Mouse (Mus musculus): Measurements from ENCODE around the gene Slc25a22. TPM values are rescaled to one million over a fixed set of nuclear protein-coding genes. Genes with fewer than 3 reads are reported as not detected.
"Not testable (repeated sequence)": the region's sequence is repeated elsewhere in the genome, so short reads cannot be mapped to it uniquely, and the experiment has no call there.

Gene Slc25a22
- total RNA-seq, 2 experiments from 2014 or later, result 18.6 to 26.1 TPM

DNA sequence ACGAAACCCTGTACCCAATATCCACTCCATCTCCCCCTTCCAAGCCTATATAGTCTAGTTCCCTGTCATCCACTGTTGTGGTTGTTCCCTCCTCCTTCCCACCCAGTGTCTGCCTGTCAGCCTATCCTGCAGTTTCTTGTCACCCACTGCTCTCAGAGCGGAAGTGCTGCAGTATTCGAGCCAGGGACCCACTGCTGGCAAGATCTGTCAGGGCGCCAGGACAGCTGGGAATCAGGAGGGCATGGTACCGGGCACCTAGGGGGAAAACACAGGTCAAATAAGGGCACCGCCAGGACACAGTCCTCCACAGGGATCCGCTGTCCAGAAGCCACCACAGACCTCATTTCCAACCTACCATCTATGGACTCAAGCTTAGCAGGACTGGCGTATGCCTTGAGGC is 27.1 kb downstream of the Slc25a22 start:
- DNase-seq, result no peak
- Histone ChIP-seq H3K4me3 (no peak overlapping the region), H3K27ac (no peak overlapping the region)
- no peak for TF ChIP-seq CTCF (IDR thresholded peaks at IDR 0.05)
- intact Hi-C loops (cut with DNase I), result loop anchor here (5.0 kb wide), 1 partner anchor 47 kb away; the partner anchor contains the start of gene Pnpla2

DNA sequence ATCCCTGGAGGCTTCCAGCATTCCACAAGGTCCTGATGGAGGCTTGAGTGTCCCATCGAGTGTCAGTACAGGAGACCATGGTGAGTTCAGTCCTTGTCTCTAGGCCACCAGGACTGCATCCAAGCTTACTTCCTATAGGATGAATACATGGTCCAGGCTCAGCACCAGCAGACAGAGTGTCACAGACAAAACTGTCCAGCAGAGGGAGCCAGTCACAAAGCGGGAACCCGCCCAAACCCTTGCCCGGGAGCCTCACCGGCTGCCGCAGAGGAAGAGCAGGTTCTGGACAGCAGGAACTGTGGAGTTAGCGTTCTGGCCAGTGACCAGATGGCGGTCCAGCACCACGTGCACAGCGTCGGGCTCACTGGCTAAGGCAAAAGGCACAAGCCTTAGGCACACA is 28.9 kb downstream of the Slc25a22 start:
- intact Hi-C loops (cut with DNase I), result loop anchor here (1.0 to 2.0 kb wide), 2 partner anchors 28 to 116 kb away; partner anchors contain the start of gene Slc25a22
- H3K27ac ChIP-seq, result peak overlapping the region; percentile 46; the same call in 1 of the 2 replicates
- DNase-seq, result peak; percentile 90
- H3K4me3 ChIP-seq, result no peak overlapping the region
- TF ChIP-seq CTCF (IDR thresholded peaks at IDR 0.05), result no peak; the same call in 1 of the 2 replicates

DNA sequence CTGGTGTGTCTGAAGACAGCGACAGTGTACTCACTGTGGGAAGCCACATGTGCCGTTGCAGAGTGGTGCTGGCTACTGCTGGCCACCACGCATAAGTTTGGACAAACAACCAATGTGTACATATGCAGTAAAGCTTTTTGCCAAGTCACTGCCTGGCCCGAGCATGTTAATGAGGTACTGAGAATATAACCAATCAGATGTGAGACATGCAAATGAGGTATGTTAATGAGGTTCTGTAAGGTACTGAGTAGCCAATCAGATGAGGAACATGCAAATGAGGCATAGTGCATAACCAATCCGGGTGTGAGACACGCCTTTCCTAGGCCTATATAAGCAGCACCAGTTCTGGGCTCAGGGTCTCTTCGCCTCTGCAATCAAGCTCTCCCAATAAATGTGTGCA is 30.0 kb downstream of the Slc25a22 start:
- H3K27ac ChIP-seq, DNase-seq, H3K4me3 ChIP-seq: not testable (repeated sequence)
- intact Hi-C loops (cut with DNase I), result loop anchor here (2.0 kb wide), 1 partner anchor 117 kb away; no protein-coding TSS in a partner anchor

DNA sequence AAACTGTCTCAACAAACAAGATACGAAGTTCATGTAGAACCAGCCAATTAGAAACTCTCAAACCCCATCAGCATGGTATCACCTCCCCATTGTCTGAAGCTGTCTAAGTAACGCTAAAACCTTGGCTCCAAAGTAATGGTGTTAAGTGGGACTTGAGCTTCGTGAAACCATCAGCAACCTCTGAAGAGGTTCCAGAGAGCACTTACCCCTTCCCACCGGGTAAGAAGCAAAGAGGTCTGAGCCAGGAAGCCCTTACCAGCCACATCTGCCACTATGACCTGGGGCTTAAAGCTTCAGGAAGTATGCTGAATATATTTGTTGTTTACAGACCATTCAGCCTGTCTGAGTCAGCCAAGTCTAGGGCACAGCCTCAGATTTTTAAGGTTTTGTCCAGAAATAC is 32.2 kb downstream of the Slc25a22 start:
- intact Hi-C loops (cut with DNase I), result no loop called here

DNA sequence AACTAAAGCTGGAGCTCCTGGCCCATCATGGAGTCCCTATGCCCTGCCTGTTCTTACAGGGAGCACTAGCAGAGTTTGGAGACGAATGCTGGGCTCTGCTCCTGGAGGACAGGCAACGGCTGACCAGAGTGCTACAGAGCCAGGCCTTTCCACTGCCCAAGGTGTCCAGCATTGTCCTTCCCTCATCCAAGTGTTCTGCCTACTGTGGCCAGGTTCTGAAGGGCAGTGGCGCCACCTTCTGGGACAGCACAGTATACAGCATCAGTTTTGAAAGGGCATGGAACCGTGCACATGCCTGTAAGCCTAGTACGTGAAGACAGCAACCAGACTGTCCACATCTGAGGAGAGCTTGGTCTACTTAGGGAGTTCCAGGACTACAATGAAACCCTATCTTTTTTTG is 34.4 kb downstream of the Slc25a22 start:
- intact Hi-C loops (cut with DNase I), result no loop called here
- peak; percentile 74 for TF ChIP-seq CTCF (IDR thresholded peaks at IDR 0.05)
- peak; percentile 65 for DNase-seq
- Histone ChIP-seq H3K4me3 (no peak overlapping the region), H3K27ac (no peak overlapping the region)

More for the DNA sequence above, 32.2 kb downstream of the Slc25a22 start:
- Histone ChIP-seq H3K4me3 (no peak overlapping the region), H3K27ac (no peak overlapping the region)
- DNase-seq, result no peak
- no peak for TF ChIP-seq CTCF (IDR thresholded peaks at IDR 0.05)

DNA sequence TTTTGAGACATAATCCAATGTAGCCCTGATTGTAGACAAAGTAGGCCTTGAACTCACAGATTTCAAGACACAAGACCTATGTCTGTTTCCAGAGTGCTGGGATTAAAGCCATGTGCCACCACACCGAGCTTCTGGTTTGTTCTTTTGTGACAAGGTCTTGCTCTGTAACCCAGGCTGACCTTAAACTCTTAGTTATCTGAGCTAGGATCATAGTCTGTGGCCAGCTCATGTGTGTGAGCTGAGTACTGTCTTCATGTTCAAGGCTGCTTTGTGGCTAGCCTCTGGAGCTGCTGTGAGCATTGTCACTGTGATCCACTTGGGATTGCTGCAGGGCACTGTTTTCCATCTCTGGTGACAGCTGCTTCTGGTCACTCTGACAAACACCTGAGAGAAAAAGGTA is 42.3 kb downstream of the Slc25a22 start:
- no peak overlapping the region for H3K27ac ChIP-seq
- no peak for TF ChIP-seq CTCF (IDR thresholded peaks at IDR 0.05)
- no peak for DNase-seq
- intact Hi-C loops (cut with DNase I), result loop anchor here (5.0 kb wide), 1 partner anchor 142 kb away; the partner anchor contains the start of gene Chid1
- no peak overlapping the region for H3K4me3 ChIP-seq

DNA sequence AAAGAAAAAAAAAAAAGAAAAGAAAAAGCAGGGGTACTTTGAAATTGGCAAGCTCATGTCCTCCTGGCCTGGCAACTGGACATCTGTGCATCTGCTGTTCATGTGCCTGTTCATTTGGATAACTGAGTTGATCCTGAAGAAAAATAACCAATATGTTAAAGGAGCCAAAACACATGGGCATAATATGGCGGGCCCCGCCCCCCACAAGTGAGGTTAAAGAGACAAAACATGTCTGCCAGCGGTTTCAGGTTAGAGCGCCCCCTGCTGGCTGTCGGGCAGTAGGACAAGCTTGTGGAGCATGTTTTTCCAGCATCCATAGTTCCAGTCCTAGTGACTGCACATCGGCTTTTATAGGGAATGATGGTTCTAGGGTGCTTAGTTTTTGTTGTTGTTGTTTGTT is 42.9 kb downstream of the Slc25a22 start:
- Histone ChIP-seq H3K27ac (no peak overlapping the region), H3K4me3 (no peak overlapping the region)
- intact Hi-C loops (cut with DNase I), result loop anchor here (5.0 kb wide), 1 partner anchor 143 kb away; the partner anchor contains the start of gene Chid1
- DNase-seq, result peak; percentile 67
- peak; percentile 86 for TF ChIP-seq CTCF (IDR thresholded peaks at IDR 0.05)

DNA sequence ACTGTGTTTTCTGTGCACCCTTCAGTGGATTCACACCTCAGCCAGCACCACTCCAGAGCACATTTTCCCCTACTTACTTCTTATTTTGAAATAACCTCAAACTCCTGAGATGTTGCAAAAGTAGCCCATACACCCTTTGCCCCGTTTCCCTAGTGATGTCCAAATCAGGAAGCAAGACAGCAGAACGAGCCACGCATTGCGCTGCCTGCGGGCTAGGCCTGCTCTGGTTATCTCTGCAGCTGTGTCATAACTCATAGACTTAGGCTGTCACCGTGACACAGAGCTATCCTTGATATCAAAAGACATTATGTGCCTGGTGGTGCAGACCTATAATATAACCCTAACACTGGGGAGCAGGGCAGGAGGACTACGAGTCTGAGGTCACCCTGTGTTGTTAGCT is 43.5 kb downstream of the Slc25a22 start:
- TF ChIP-seq CTCF (IDR thresholded peaks at IDR 0.05), result no peak
- Histone ChIP-seq H3K27ac (no peak overlapping the region), H3K4me3 (no peak overlapping the region)
- intact Hi-C loops (cut with DNase I), result no loop called here
- DNase-seq, result no peak

DNA sequence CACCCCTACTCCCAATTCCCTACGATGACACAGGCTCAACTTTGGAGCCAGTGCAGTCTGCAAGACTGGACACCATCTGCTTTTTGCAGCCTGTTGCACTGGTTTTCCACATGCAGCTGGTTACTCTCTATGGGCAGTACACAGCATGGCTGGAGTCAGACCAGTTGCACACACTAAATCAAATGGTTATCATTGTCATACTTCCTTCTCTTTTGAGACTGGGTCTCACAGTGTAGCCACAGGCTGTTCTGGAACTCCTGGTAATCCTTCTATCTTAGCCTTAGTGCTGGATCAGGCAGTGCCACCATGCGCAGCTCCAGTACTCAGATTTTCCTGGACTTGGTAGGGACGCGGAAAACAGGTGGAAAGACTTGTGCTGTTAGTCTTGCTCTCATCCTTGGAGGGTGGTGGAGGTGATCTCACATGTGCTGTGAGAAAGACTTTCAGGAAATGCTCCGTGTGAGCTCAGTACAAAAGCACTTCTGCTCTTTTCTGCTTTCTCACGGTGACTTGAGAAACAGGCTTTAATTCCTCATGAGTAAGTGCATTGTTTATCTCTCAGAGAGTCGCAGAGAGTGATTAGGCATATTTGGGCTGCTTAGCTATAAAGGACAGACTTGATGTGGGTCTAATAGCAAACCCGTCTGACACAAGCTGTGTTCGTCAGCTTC is 45.0 kb downstream of the Slc25a22 start:
- peak overlapping the region; percentile 96 for H3K4me3 ChIP-seq
- intact Hi-C loops (cut with DNase I), result no loop called here
- H3K27ac ChIP-seq, result peak overlapping the region; percentile 93
- no peak for TF ChIP-seq CTCF (IDR thresholded peaks at IDR 0.05)
- no peak for DNase-seq

DNA sequence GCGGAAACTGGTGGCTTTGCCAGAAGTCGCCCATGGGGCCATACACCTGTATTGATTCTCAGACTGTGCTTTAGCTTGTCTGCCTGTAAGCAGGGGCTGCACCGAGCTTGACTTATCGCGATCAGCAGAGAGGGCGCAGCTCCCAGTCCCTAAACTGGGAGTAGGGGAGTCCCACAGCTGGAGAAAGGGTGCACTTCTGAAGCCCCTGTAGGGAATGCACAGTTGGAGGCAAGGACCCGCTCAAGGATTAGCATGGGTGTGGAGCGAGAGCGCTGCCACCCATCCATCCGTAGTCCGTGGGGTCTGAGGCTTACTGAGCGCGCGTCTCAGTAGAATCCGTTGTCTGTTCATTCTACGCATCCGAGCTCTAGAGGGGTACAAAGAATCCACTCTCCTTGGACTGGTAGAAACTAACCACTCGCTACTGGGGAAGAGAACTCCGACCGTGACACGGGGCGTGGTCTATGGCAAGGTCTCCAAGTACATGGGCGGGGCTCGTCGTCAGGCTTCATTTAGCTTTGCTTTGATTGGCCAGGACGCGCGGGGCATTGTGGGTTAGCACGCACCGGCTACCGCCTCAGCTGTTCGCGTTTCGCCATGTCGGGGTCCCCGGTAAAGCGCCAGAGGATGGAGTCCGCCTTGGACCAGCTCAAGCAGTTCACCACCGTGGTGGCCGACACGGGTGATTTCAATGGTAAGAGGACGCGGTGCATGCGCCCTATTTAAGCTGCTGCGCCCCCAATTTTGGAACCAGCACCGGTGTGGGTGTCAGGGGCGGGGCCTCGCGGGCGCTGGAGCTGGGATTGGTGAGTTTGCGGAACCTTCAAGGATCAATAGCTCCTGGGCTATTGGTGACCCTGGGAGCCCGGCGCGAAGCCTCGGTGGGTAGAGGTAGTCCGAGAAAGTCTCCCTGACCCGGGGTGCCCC is 45.8 kb downstream of the Slc25a22 start, which contains the start of gene Taldo1:
Gene Taldo1 (plus strand): TSS at position 575 of the 927 bp plus-strand sequence.
- Histone ChIP-seq H3K4me3 (peak within 1 kb of the TSS; percentile 96), H3K27ac (peak within 1 kb of the TSS; percentile 93)
- DNase-seq, result peak; percentile 98
- intact Hi-C loops (cut with DNase I), result no loop called here
- TF ChIP-seq CTCF (IDR thresholded peaks at IDR 0.05), result no peak

DNA sequence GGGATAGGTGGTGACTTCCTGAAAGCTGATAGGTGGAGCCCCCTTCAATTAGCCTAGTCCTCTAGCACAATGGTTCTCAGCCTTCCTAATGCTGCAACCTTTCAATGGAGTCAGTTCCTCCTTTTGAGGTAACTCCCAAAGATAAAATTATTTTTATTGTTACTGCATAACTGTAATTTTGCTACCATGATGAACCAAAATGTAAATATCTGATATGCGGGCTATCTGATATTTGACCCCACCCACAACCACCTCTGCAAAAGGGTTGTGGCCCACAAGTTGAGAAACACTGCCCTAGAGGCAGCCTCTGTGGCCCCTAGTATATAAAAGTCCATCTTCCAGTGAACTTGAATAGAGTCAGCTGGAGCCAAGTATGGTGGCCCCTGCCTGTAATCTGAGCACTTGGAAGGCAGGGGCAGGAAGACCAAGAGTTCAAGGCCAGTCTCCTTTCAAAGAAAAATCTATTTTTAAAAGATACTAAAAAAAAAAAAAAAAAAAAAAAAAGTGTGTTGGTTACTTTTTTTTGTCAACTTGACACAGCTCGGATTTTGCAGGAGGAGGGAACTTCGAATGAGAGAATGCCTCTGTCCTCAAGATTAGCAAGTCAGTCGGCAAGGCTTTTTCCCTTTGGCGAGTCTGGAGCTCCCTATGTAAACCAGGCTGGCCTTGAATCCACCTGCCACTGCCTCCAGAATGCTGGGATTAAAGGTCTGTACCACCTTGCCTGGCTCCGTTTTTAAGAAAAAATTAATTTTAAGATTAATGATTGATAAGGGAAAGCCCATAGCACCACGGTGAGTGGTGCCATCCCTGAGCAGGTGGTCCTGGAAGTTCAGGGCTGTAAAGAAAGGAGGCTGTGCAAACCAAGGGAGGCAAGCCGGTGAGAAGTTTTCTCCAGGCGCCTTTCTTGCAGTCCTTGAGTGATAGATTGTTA is 47.1 kb downstream of the Slc25a22 start:
- intact Hi-C loops (cut with DNase I), result no loop called here
- TF ChIP-seq CTCF (IDR thresholded peaks at IDR 0.05), result no peak

More for the DNA sequence above, 47.1 kb downstream of the Slc25a22 start:
- DNase-seq, result no peak
- H3K27ac ChIP-seq, result no peak overlapping the region
- no peak overlapping the region; the same call in 1 of the 2 replicates for H3K4me3 ChIP-seq

Data from gastrocnemius, adult 2 months (tissue).